Mouse (Mus musculus) MEL (cell line): ENCODE data around the gene Clrn2.

Experiments used
- CHD2 ChIP-seq: IDR thresholded peaks from 2 replicates; pipeline ENCODE4 v1.6.1; 2011; ENCODE audit warnings: low read length, improper control_type of control experiment
- CTCF ChIP-seq, 3 experiments: IDR thresholded peaks in 2 of 3; conservative IDR thresholded peaks in 1 of 3; 2 replicates each; pipeline ENCODE4 v1.5.1; 2011 to 2012; ENCODE audit warnings: low read length in 3 of 3, low read depth in 2 of 3, mild to moderate bottlenecking in 2 of 3, improper control_type of control experiment in 1 of 3, inconsistent platforms in 1 of 3, mixed read lengths in 1 of 3, moderate library complexity in 1 of 3; ENCODE audit not compliant: control insufficient read depth in 1 of 3, insufficient read depth in 1 of 3, poor library complexity in 1 of 3, severe bottlenecking in 1 of 3
- EP300 ChIP-seq, 2 experiments: IDR thresholded peaks; 2 replicates each; pipeline ENCODE4 v1.6.1; 2011; ENCODE audit warnings: improper control_type of control experiment in 2 of 2, low read length in 2 of 2, low read depth in 1 of 2, mild to moderate bottlenecking in 1 of 2
- ETS1 ChIP-seq: IDR thresholded peaks from 2 replicates; pipeline ENCODE4 v1.6.1; 2012; ENCODE audit warnings: low read depth, mild to moderate bottlenecking, inconsistent platforms, low read length, improper control_type of control experiment, moderate library complexity
- GATA1 ChIP-seq: IDR thresholded peaks from 2 replicates; pipeline ENCODE4 v1.6.1; 2011; ENCODE audit warnings: low read depth, low read length, improper control_type of control experiment
- KAT2A ChIP-seq: conservative IDR thresholded peaks from 2 replicates; pipeline ENCODE4 v1.6.1; 2012; ENCODE audit warnings: low read depth, low read length, improper control_type of control experiment, inconsistent platforms
- MEF2A ChIP-seq: IDR thresholded peaks from 2 replicates; pipeline ENCODE4 v1.6.1; 2014; ENCODE audit warnings: low read depth, mild to moderate bottlenecking, inconsistent platforms, low read length, improper control_type of control experiment; ENCODE audit not compliant: poor library complexity, insufficient replicate concordance, severe bottlenecking; ENCODE audit errors: extremely low read depth
- NELFE ChIP-seq: IDR thresholded peaks from 2 replicates; pipeline ENCODE4 v1.6.1; 2011; ENCODE audit warnings: low read depth, low read length, improper control_type of control experiment
- POLR2A ChIP-seq, 2 experiments: IDR thresholded peaks; 2 replicates each; pipeline ENCODE4 v1.6.1; 2011 to 2012; ENCODE audit warnings: low read length in 2 of 2, mild to moderate bottlenecking in 2 of 2, control low read depth in 1 of 2, improper control_type of control experiment in 1 of 2, low read depth in 1 of 2, moderate library complexity in 1 of 2; ENCODE audit not compliant: control insufficient read depth in 1 of 2, insufficient read depth in 1 of 2, poor library complexity in 1 of 2
- SIN3A ChIP-seq: IDR thresholded peaks from 2 replicates; pipeline ENCODE4 v1.6.1; 2012; ENCODE audit warnings: low read length, improper control_type of control experiment, inconsistent platforms
- TAL1 ChIP-seq: IDR thresholded peaks from 2 replicates; pipeline ENCODE4 v1.6.1; 2012; ENCODE audit warnings: mild to moderate bottlenecking, inconsistent platforms, low read length, moderate library complexity, mixed read lengths
- USF1 ChIP-seq: IDR thresholded peaks from 2 replicates; pipeline ENCODE4 v1.6.1; 2014; ENCODE audit warnings: low read depth, mild to moderate bottlenecking, inconsistent platforms, low read length, improper control_type of control experiment, moderate library complexity
- ZNF384 ChIP-seq: IDR thresholded peaks from 2 replicates; pipeline ENCODE4 v1.6.1; 2012; ENCODE audit warnings: low read depth, mild to moderate bottlenecking, inconsistent platforms, low read length, improper control_type of control experiment

DNA sequence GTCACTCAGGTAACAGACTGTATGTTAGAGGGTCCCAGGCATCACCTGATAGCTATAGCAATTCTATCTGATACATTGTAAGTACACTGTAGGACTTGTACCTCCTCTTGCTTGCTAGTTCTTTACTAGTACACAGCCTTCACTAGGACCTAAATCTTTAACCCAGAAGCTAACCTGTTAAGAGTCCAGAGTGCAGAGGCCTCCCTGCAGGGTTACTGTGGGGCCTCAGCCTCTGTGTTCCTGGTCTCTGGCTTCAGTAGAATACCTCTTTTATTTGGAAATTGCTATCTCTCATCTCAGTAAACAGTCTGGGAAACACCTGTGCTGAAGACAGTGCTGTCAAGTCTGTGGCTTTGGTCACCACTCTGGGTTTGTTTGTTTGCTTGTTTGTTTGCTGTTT lies 42.5 kb downstream of the Clrn2 start:
- no peak for TF ChIP-seq ZNF384
- TF ChIP-seq CTCF (IDR thresholded peaks at IDR 0.05 in 2 of 3, conservative IDR thresholded peaks at IDR 0.05 in 1 of 3; ENCODE audit: control insufficient read depth in 1 of 3, insufficient read depth in 1 of 3, low read depth in 2 of 3, low read length in 3 of 3, poor library complexity in 1 of 3, severe bottlenecking in 1 of 3), result no peak
- TF ChIP-seq USF1, result no peak
- no peak for TF ChIP-seq ETS1
- no peak for TF ChIP-seq GATA1
- TF ChIP-seq CHD2, result no peak
- no peak for TF ChIP-seq KAT2A
- TF ChIP-seq SIN3A, result no peak
- TF ChIP-seq POLR2A (IDR thresholded peaks at IDR 0.05; ENCODE audit: control insufficient read depth in 1 of 2, insufficient read depth in 1 of 2, low read depth in 1 of 2, low read length in 2 of 2, poor library complexity in 1 of 2), result no peak
- TF ChIP-seq EP300 (IDR thresholded peaks at IDR 0.05; ENCODE audit: low read depth in 1 of 2, low read length in 2 of 2), result no peak
- no peak for TF ChIP-seq TAL1
- no peak for TF ChIP-seq MEF2A
- no peak for TF ChIP-seq NELFE
